Mouse (Mus musculus): ENCODE results near the gene 1700006A11Rik.
"Not testable (repeated sequence)": the region's sequence is repeated elsewhere in the genome, so short reads cannot be mapped to it uniquely, and the experiment has no call there.

1700006A11Rik gene

GRCm38 (mm10) chr3:124425940-124426339, at the start of gene 1700006A11Rik:
Gene 1700006A11Rik (minus strand): TSS chr3:124426040.
- DNase-seq (ENCODE audit: low read depth, low spot score) = no peak

- not testable (repeated sequence) for DNase-seq (ENCODE audit: low read depth, low spot score)
These were observed 48.5 kb upstream of the 1700006A11Rik start for GRCm38 (mm10) chr3:124474291-124474690.

GRCm38 (mm10) chr3:124466102-124466730, 40.4 kb upstream of the 1700006A11Rik start:
- DNase-seq (ENCODE audit: low read depth, low spot score) = no peak

- no peak for DNase-seq (ENCODE audit: low read depth, low spot score)
These were observed 33.6 kb downstream of the 1700006A11Rik start for GRCm38 (mm10) chr3:124392201-124392600.

- DNase-seq (ENCODE audit: low read depth, low spot score) = no peak
These were observed 35.7 kb downstream of the 1700006A11Rik start for GRCm38 (mm10) chr3:124390101-124390500.

- DNase-seq (ENCODE audit: low read depth, low spot score) = no peak
These were observed 36.2 kb downstream of the 1700006A11Rik start for GRCm38 (mm10) chr3:124389650-124390049.

- not testable (repeated sequence) for DNase-seq (ENCODE audit: low read depth, low spot score)
These were observed 40.5 kb downstream of the 1700006A11Rik start for GRCm38 (mm10) chr3:124385377-124385776.

- no peak for DNase-seq (ENCODE audit: low read depth, low spot score)
These were observed 53.8 kb downstream of the 1700006A11Rik start for GRCm38 (mm10) chr3:124372031-124372430.

- DNase-seq (ENCODE audit: low read depth, low spot score) = no peak
These were observed 68.3 kb downstream of the 1700006A11Rik start for GRCm38 (mm10) chr3:124357533-124357932.

Measured in CD4-positive, CD25-positive, alpha-beta regulatory T cell, adult 2 months (primary cell).